Mouse (Mus musculus): ENCODE results near the gene Ubiad1.

- TF ChIP-seq CTCF (IDR thresholded peaks at IDR 0.05; ENCODE audit: low read depth, low read length) (no peak), POLR2AphosphoS5 (IDR thresholded peaks at IDR 0.05; ENCODE audit: insufficient replicate concordance, low read depth, low read length) (no peak), GATA1 (IDR thresholded peaks at IDR 0.05; ENCODE audit: borderline replicate concordance, low read length) (no peak)
These were observed 26.8 kb upstream of the Ubiad1 start for GRCm38 (mm10) chr4:148471363-148471806.

Data from G1E (cell line).